Mouse (Mus musculus) heart, postnatal 25 days (tissue): ENCODE measurements around the gene Gm21985. TPM values are rescaled to one million over a fixed set of nuclear protein-coding genes. Genes with fewer than 3 reads are reported as not detected.
A peak's percentile ranks its signal among the peaks of the same experiment; 100 is the strongest.

ENCODE experiments used
- DNase-seq: peaks from one replicate; pipeline ENCODE4 v3.0.0; 2022; ENCODE audit warnings: low spot score
- intact Hi-C: fragments of 180-260 bp; cut with DNase I; formaldehyde crosslinking; loops from one replicate; pipeline ENCODE4 v1.15.1; 2025
- total RNA-seq, 2 experiments: library from RNA; stranded (reverse); gene quantifications; 2 replicates each; pipeline ENCODE4 v1.2.3; 2021

The Gm21985 gene
- total RNA-seq, 2 experiments from 2014 or later = 0.55 to 0.59 TPM

DNA sequence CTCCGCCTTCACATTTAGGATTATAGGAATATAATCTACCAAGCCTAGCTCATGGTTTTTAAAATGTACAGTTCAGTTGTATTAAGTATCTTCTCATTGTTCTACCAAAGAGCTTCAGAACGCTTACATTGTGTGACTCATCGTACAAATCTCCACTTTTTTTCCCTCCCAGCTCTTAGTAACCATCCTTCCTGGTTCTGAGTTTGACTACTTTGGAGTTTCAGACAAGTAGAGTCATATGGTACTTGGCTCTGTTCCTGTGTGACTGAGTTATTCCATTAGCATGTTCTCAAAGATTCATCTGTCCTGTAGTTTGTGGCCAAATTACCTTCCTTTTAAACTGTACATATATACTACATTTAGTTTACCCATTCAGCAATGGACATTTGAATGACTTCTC, 42.6 kb downstream of the Gm21985 start:
- no peak for DNase-seq
- intact Hi-C loops = no loop called here

DNA sequence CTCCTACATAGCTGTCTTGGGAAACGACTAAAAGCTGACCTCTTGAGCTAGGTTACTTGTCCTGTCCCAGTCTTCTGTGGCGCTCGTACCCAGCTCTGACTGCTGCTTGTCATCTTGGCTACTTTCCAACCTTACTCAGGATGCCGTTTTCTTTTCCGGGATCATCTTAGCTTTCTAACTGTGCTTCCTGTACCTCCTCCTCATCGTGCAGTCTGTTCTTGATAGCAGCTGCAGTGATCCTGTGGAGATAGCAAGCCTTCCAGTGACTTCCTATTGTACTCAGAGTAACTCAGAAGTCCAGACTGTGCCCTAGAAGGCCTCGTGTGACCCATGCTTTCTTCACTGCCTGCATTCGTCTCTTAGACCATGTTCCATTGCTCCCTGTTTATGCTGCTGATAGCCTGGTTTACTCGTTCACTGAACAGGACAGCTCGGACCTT, 43.1 kb downstream of the Gm21985 start:
- DNase-seq = no peak
- intact Hi-C loops = no loop called here

DNA sequence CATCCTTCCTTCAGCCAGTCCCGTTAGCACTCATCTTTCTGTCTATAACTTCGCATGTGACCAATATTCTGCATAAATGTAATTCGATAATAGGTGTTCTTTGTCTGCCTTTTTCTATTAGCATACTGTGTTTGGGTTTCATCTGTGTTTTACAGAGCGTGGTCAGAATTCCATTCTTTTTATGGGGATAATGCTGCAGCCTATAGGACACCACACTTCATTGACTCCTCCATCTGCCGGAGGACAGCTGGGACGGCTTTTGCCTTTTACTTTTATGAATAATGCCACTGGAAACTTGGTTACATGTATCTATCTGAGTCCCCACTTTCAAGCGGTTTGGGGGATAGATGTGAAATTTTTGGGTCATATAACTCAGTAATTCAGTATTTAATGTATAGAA, 49.5 kb downstream of the Gm21985 start:
- intact Hi-C loops = no loop called here
- no peak for DNase-seq

DNA sequence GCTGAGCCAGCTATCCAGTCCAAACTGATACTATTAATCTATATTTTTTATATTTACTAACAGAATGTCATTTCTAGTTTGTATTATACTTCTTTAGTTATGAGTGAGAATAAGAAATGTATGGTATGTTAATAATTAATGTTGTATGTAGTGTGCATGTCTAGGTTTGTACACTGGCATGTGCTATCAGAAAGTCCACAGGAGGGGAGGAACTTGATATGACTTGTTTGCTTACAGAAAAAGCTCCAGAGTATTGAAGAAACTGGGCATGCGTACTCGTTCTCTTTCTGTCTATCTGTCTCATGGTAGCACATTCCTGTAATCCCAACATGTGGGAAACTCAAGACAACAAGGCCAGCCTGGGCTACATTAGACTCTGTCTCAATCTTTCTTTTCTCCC, 52.1 kb downstream of the Gm21985 start:
- intact Hi-C loops = no loop called here
- no peak for DNase-seq

DNA sequence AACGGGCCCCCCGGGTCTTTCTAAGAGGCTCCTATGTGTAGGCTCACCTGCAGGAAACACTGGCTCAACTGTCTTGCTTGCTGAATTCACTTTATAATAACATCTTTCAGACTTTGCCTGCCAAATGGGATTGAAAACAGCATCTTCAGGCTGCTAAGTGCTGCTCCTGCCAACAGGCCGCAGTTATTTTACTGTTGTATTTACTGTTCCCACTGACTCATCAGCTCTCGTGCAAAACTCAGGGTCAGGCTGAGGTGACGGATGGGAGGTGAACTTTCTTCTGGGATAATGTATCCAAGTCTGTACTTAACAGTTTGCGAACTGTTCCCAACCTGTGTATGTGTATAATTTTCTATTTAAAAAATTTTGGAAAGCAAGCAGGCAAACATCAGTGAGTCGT, 52.8 kb downstream of the Gm21985 start:
- DNase-seq = no peak
- intact Hi-C loops = no loop called here

DNA sequence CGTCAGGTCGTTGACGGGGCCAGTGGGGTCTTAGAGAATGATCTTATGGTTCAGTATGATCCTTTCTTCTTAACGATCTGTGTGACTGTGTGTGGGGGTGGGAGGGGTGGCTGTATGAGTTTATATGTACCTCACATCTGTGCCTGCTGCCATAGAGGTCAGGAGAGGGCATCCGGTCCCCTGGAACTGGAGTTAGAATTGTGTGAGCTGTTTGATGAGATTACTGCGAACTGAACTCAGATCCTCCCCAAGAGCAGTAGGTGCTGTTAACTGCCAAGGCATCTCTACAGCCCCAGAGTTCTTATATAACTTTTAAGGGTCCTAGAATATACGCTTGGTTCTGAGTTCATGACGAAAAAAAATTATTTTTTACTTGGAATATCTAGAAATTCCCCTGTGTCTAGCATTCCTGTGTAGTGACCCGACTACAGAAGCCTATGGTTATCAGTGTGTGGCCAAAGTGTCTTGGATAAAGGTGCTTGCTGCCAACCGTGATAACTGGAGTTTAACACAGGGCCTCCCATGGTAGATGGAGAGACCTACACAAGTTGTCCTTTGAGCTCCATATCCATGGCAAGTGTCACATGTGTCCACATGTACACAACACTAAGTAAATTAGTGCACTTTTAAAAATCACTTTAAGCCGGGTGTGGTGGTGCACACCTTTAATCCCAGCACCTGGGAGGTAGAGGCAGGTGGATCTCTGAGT, 62.1 kb downstream of the Gm21985 start:
- intact Hi-C loops = no loop called here

DNA sequence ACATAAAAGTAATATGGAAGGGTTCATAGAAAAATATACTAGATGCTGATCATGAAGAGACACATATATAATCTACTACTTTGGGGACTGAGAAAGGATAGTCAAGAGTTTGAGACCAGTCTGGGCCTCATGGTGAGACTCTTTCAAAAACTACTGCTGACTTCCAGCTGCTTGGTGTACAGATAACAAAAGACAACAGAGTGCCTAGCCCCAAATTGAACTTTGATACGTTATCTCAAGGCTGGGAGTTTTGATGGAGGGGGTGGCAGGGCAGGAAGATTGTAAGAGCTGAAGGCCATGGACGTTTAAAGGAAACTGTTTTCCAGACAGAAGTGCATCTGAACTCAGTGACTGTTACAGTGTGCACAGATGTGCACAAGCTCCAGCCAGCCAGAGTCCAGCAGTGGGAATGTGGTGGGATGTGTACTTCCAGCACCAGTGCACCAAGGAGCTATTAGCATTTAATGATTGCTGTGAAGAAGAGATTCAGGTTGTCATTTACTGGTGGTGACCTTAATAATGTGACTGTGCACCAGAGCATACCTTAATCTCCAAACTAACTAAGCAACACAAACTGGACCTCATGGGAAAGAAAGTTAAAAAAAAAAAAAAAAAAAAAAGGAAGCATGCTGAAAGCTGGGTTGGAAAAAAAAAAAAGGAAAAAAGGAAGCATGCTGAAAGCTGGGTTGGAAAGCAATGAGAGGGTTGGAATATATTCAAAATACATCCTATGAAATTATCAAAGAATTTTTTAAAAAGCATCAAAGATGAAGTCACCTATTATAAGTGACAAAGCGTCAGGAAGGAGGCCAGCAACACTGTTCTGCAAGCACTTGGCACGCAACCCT, 66.2 kb downstream of the Gm21985 start:
- no peak for DNase-seq
- intact Hi-C loops = loop anchor here (10.0 kb wide), 1 partner anchor 67 kb away; the partner anchor contains the start of genes Gm21985, Nop10 and Slc12a6

More for the DNA sequence above, 62.1 kb downstream of the Gm21985 start:
- no peak for DNase-seq

DNA sequence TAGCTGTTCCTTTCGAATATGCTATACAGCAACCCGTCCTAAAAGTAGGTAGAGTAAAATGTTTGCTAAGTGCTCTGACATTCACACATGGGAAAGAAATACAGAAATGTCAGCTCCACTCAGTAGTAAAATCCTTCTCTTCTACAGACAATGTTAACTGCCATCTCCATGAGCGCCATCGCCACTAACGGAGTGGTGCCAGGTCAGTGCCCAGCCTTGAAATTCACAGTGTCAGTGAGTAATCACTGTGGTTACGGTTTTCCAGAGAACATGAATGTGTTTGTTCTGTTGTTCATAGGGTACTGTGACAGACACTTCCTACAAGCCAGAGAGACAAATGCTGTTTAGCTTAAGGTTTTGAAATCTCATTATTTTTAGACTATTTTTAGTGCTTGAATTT, 71.1 kb downstream of the Gm21985 start:
- intact Hi-C loops = loop anchor here (10.0 kb wide), 1 partner anchor 72 kb away; the partner anchor contains the start of genes Gm21985, Nop10 and Slc12a6
- no peak for DNase-seq

DNA sequence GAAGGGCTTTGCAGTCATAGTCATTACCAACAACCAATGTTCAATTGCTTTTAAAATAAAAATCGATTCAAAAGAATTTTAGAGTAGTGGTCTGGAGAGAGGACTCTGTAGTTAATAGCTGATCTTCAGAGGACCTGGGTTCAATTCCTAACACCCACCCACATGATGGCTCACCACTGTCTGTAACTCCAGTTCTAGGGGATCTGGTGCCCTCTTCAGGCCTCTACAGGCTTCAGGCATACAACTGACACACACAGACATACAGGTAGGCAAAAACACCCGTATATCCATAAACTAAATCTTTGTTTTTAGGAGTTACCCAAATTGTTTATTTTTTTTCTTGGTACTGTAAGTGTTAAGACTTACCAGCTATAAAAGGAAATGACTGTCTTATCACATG, 73.6 kb downstream of the Gm21985 start:
- intact Hi-C loops = loop anchor here (10.0 kb wide), 2 partner anchors 75 to 95 kb away; partner anchors contain the start of genes Gm21985, Nop10 and Slc12a6
- no peak for DNase-seq

DNA sequence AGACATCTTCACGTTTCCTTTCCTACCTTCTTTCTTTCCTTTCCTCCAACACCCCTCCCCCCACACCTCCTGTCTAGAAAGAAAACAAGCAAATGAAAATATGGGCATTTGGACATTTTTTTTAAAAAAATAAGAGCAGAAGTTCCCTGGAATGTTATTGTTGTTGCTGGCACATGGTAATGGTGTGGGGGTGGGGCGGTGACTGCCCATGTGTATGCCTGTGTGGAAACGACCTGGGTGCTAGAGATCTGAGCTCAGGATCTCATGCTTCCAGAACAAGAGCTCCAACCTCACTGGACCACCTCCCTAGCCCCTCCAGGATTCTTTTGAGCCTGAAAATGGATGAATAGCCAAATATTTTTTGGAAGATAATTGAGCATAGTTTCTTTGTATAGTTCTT, 75.0 kb downstream of the Gm21985 start:
- DNase-seq = no peak
- intact Hi-C loops = loop anchor here (10.0 kb wide), 1 partner anchor 96 kb away; no protein-coding TSS in a partner anchor

DNA sequence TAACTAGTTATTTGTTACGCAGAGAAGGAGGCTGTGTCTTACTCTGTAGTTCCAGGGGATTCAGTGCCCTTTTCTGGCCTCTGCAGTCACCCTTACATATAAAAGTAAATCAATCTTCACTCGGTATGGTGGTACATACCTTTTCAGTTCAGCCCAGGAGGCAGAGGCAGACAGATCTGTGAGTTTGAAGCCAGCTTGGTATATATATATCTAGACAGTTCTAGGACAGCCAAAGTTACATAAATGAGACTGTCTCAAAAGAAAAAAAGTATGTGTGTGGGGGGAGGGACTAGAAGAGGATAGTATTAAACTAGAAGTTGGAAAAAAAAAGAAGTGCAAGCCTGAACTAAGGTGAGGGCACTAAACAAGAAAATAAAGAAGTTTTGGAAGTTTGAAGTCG, 82.1 kb downstream of the Gm21985 start:
- intact Hi-C loops = loop anchor here (10.0 kb wide), 1 partner anchor 103 kb away; no protein-coding TSS in a partner anchor
- DNase-seq = no peak

DNA sequence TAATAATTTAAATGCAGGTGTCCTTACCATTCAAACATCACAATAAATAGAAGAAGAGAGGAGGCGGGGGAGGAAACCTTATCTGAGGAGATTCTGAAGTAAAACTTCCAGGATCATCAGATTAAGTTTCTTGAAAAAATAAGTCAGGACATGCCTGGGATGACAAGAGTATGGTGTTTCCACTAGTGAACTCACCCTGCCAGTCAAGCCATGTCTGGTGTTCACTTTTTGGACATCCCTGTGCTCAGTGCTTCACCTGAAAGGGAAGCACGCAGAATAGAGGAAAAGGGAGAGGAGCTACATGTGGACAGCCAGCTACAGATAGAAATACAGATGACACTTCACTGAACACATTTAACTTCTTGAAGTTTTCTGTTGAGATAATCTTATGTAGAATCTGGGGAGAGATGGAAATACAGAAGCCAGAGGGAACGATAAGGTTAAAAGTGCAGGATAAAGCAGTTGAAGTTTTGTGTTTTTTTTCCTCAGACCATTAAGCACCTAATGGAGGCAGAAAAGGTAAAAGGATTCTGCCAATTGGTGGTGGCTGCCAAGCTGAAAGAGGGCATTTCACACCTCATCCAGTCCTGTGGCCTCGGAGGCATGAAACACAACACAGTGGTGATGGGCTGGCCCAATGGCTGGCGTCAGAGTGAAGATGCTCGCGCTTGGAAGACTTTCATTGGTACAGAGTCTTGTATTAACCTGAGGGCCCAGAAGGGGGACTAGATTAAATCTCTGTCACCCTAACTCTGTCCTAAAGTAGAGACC, 87.8 kb downstream of the Gm21985 start:
- intact Hi-C loops = no loop called here
- DNase-seq = no peak

DNA sequence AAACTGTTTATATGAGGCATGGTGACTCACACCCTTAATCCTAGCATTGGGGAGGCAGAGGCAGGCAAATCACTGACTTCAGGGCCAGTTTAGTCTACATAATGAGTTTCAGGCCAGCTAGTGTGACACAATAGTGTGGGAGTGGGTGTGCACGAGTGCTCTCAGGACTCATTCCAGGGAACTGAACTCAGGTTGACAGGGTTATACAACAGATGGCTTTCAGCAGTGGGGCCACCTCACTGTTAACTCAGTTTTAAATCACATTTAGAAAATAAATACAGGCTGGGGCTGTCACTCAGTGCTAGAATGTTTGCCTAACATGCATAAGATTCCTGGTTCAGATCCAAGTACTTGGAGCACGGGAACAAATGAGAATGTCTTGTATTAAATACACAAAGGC, 93.5 kb downstream of the Gm21985 start:
- intact Hi-C loops = no loop called here
- DNase-seq = no peak

DNA sequence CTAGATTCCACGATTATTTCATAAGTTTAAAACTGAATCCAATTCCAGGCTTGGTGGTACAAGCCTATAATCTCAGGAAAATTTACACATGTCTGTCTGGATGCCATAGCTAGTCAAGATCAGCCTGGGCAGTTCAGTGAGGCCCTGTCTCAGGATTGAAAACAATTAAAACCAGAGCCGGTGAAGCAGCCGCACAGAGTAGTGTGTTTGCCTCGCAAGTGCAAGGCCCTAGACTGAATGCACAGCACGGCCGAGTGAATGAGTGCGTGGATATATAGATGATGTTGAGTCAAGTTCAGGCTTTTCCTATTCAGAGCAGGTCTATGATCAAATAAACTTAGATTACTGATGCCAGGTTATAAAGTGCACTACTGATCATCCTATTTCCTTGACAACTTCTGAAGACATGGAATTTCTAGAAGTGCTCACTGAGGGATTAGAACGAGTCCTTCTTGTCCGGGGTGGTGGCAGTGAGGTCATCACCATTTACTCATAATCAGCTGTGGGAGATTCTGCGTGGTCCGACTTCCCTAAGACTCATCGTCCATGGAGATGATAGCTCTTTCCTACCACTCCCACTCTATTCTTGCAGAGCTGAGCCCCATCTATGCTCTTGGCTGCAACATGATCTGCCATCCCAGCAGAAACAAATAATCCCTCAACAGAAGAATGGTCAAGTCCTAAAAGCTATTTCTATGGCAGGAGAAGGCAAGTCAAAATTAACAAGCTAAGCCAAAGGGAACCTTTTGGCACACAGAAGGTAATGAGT, 94.1 kb downstream of the Gm21985 start:
- DNase-seq = no peak
- intact Hi-C loops = no loop called here

DNA sequence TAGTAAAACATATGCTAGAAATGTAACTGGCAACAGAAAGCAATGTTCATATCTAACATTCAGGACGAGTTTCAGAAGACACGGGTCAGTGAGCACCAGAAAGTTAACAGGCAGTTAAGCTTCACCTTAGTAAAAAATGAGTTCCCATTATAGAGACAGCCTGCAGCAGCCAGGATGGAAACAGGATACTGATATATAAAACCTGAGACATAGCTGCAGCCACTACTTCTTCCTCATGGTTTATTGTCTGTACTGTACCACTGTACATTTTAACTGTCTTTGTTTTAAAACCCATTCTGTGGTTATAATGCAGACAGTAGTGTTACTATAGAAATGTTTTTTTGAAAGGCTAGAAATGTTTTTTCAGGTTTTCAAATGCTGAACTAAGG, 94.7 kb downstream of the Gm21985 start:
- no peak for DNase-seq
- intact Hi-C loops = no loop called here

DNA sequence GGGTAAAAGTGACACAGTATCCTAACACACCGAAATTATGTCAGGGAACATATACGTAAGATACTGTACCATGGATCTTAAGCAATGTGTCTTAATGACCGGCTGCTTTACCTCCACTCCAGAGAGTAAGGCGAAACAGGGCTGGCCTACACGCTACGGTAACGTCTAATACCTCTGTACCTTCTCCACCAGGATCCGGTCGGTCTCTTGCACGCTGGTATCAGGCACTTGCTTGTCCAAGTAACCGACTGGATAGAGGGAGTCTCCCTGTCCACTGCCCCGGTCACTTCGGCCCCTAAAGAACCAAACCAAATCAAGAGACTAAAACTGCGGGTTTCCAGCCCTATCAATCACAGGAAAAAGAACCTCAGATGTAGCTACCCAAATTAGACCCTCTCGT, 101.1 kb downstream of the Gm21985 start:
- DNase-seq = no peak
- intact Hi-C loops = loop anchor here (5.0 kb wide), 1 partner anchor 105 kb away; the partner anchor contains the start of gene Nop10

DNA sequence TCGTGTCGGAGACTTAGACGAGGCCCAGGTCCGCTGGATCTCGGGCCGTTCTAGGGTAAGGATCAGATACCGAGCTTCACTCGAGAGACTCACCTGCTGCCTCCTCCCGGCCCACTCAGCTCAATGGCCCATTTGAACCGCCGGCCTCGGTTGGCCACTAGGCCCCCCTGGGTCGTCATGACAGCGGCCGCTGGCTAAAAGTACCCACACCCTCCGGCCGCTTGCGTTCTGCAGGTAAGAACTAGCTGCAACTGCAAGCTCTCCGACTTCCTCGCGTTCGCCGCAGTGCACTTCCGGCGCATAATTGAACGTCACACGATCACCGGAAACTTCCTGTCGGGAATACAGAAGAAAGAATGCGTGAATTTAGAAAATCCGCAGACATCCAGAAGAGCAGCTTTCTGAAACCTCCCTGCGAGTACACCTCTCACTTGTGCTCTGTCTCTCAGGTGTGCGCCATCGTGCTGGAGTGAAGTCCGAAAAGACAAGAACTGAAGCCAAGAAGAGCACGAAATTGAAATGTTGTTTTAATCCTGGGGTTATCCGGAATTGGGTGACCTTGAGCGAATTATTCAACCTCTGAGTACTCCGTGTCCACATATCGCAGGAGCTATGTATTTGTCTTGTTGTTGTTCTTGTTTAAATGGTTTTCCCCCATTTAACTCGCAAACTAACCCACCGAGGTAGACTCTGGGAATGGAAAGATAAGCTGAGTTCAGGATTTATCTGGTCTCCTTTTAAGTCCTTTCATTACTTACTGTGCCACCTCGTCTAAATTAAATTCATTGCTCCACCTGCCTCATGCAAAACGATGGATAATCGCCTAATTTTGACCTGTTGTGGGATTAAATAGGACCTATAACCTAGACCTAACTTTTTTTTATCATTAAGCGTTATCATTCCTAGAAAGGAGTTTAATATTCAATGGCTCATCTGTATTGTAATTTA, 101.9 kb downstream of the Gm21985 start, which contains the start of gene Emc4:
TSS of gene Emc4 (minus strand) at position 302 of the 948 bp plus-strand sequence.
- DNase-seq = peak; percentile 71
- intact Hi-C loops = loop anchor here (1.0 to 5.0 kb wide), 2 partner anchors 86 to 106 kb away; partner anchors contain the start of genes Emc7 and Nop10

DNA sequence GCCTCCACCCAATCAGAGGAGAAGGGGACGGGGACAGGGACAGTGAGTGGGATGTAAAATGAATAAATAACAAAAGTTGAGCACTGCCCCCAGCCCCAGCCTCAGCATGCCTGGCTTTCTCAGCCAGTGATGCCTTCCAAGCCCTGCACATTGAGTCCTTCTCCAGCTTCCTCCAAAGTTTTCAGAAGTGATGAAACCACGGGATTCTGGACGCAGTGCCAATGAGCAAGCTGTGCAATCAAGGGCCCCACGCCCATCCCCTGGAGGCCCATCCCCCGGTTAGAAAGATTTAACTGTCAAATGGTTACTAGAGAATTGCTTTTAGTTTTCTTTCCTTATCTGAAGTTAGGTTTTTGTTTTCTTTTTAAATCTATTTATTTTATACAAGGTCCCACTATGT, 103.8 kb downstream of the Gm21985 start:
- DNase-seq = peak; percentile 44
- intact Hi-C loops = loop anchor here (5.0 kb wide), 1 partner anchor 108 kb away; the partner anchor contains the start of gene Nop10
